Mouse (Mus musculus) granulocyte monocyte progenitor cell, adult 5-6 weeks (primary cell): ENCODE measurements around the gene Pcca. TPM values are rescaled to one million over a fixed set of nuclear protein-coding genes. Genes with fewer than 3 reads are reported as not detected.
A peak's percentile ranks its signal among the peaks of the same experiment; 100 is the strongest.

Experiments
- ATAC-seq: replicated peaks from 2 replicates; pipeline ENCODE4 v1.8.0; 2016; ENCODE audit warnings: mild to moderate bottlenecking, moderate TSS enrichment, inconsistent platforms; ENCODE audit not compliant: poor library complexity, severe bottlenecking
- total RNA-seq, 2 experiments: library from RNA; stranded (forward) in 1 of 2; stranded (reverse) in 1 of 2; fragments of 200-712, 200-1000 nt in 1 of 2; fragments of >200 nt in 1 of 2; fragmentation: Nextera tagmentation in 1 of 2; gene quantifications; 2 replicates each; pipeline ENCODE4 v1.2.3; 2014 to 2017

The Pcca gene
- 38.0 and 53.2 TPM in 2 replicates for total RNA-seq (2014; fragmentation: Nextera tagmentation)
- total RNA-seq (2017) = 32.4 and 78.9 TPM in 2 replicates

DNA sequence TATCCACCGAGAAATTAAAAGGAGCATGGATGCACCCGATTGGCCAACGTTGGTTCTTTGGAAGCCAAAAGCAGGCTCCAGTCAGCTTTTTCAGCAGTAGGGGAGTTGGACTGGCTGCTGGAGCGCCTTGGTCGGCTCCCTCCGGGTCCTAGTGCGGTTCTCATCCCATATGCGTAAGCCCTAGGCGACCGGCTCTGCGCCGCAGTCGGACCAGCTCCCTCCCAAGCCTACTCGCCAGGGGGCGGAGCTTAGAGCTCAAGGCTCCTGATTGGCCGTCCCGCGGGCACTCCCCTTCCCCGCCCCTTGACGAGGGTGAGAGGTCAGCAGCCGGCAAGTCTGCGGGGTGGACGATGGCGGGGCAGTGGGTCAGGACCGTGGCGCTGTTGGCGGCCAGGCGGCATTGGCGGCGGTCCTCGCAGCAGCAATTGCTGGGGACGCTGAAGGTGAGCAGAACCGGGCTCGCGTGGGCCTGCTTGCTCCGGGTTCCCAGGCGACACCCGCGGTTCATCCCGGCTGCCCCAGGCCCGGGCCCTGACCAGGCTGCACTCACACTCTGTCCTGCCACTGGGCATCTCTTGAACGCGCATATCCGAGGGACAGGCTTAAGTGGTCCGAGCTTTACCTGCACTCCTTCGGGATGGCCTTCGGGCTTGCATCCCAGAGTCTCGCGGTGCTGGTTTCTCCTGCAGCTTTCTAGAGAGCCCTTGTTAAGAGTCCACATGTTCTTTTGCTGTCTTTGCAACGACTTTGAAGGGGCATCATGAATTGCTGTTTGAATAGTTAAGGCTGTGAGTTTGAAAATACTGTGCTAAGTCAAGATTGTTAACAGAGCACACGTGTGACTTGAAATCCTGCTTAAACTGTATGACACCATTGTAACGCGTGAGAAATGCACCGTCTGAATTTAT lies at the start of gene Pcca:
Pcca (plus strand) TSS at position 308 of the 908 bp plus-strand sequence.
- ATAC-seq = peak; percentile 96

GRCm38 (mm10) chr14:122484458-122484843 lies 49.7 kb upstream of the Pcca start:
- ATAC-seq = no peak

DNA sequence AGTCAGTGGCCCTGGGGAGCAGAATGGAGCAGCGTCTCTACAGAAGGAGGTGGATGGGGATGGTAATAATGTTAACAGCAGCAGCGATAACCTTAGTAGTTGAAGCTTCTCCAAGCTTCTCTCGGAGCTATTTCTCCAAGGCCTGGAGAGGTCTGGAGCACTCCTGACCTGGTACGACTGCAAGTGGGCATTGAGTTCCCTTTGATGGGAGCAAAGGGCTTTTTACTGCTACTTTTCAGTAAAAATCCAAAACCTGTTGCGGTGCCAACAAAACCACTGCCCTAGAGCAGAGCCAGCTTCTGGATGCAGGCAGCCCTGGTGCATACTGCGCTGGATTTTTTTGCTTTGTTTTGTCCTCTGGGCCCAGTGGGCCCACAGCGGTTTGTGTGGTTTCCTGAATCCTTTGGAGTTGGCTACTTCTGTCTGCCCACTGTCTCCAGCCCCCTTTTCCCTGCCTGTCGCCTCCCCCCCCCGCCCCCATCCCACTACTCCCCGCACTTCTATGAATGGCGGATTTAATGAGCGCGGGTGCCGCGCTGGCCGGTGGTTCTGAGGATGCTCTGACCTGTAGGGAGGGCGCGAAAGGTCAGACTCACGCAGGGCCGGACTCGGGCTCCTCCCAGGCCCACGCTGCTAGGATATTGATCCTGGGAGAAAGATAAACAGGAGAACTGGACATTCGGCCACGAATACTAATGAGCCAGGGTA lies 49.1 kb upstream of the Pcca start:
- ATAC-seq = no peak

- ATAC-seq = peak; percentile 45
Observed at GRCm38 (mm10) chr14:122485635-122486181, 48.4 kb upstream of the Pcca start.

GRCm38 (mm10) chr14:122486611-122487010 lies 47.5 kb upstream of the Pcca start:
- no peak for ATAC-seq

- no peak for ATAC-seq
Observed at GRCm38 (mm10) chr14:122487366-122487765, 46.8 kb upstream of the Pcca start.

- ATAC-seq = no peak
Observed at GRCm38 (mm10) chr14:122489041-122489440, 45.1 kb upstream of the Pcca start.

DNA sequence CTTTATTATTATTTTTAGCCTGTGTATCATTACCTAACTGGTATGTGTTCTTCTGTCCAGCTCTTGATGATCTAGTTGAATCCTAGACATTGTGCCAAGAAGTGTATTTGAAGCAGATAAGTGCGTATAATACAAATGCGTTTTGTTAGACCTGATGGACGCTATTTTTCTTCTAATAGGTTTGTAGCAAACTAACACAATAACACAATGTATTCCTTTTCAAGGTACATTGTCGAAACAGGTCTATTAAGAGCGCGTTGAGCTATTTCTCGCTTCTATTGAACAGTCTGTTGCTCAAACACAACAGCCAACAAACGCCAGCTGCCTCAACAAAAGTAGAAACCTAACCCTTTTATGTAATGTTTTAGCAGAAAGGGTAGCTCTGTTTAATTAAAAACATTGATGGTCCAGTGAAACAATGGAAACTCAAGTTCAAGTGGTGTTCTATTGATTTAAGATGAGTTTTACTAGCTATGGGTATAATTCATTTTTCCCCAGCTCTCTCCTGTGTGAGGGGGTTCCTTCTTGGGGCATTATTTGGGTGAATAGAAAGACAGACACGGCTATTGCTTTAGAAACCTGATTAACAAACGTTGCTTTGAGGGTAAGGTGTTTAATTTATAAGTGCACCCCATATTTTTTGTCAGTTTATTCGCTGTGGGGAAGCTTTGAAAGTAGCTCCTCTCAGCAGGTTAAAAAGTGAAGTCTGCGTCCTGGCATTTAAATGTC lies 44.3 kb upstream of the Pcca start:
- no peak for ATAC-seq

- peak; percentile 60 for ATAC-seq
Observed at GRCm38 (mm10) chr14:122490441-122491328, 43.4 kb upstream of the Pcca start, which contains the start of gene Gm10837. Gene Gm10837, plus strand, starts transcription at chr14:122490586.

DNA sequence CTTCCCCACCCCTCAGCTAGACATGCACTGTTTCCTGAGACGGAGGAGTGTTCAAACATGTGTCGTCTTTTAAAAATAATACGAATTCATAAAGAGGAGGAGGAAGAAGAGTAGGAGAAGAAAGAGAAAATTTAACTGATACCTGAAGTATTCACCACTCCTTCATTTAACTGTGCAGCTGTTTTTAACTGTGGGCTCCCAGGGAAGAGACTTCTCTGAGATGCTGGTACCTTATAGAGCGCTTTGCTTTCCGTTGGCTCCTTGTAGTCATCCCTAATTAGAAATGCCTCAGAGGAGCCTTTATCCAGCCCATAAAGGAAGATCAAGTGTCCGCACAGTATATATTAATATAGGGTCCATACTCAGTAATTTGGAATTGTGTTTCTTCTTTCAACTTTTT lies 42.6 kb upstream of the Pcca start:
- ATAC-seq = no peak

DNA sequence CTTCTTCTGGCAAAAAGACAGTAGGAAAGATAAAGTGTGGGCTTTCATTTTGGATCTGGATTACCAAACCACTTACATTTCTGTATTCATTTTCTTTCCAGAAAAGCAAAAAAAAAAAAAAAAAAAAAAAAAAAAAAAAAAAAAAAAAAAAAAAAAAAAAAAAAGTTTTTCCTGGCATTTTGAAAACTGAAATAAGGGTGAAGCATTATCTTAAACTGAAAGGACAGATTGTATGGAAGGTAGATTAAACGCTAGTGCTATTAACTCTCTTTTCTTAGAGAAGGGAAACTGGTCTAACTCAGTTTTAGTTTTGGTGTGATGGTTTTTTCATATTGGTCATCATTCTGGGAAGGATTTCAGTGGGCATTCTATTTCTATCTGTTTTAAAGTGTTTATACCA lies 42.1 kb upstream of the Pcca start:
- no peak for ATAC-seq

DNA sequence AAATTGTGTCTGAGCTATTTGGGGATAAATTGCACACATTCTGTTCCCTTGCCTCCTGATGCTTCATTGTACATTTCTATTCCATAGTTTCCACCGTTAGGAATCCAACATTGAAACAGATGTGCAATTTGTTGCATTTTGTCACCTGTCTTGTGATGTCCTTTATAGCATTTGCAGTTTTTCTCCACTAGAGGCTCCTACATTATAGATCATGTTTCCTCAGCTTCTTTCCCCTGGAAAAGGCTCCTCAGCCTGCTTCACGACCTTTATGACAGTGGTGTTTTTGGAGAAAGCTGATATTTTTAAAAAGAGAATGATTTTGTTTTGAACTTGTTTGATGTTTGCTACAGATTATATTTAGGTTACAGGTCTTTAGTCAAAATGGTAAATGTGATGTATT lies 25.1 kb upstream of the Pcca start:
- ATAC-seq = no peak; the same call in 1 of the 2 replicates

- no peak for ATAC-seq
Observed at GRCm38 (mm10) chr14:122511519-122511918, 22.6 kb upstream of the Pcca start.

- no peak for ATAC-seq
Observed at GRCm38 (mm10) chr14:122513511-122514036, 20.6 kb upstream of the Pcca start.

DNA sequence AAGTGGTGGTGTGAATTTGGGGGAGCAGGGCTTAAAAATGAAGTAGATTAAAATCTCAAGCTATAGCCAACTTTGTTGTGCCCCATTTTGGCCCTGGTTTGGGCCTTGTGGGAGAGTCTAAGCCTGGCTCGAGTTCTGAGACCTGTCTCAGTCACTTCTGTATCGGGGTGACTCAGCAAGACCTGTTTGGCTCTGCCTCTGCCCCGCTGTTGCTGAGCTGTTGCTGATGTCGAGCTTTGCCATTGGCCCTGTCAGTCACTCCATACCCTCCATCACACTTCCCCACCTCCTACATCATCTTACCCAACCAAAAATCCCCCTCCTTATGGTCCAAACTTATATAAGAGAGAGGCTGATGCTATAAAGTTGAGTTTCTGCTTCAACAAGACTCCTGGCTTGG lies 5.6 kb upstream of the Pcca start:
- no peak for ATAC-seq

- ATAC-seq = no peak
Observed at GRCm38 (mm10) chr14:122535986-122536385, 1.9 kb downstream of the Pcca start.

- no peak for ATAC-seq
Observed at GRCm38 (mm10) chr14:122548421-122548820, 14.3 kb downstream of the Pcca start.

- no peak for ATAC-seq
Observed at GRCm38 (mm10) chr14:122548905-122549304, 14.8 kb downstream of the Pcca start.

GRCm38 (mm10) chr14:122552761-122553445 lies 18.8 kb downstream of the Pcca start:
- no peak for ATAC-seq
